9 mouse cellular contexts compared by ENCODE assay signal in genomic region chr1:136948127-136948422, GRCm38 (mm10). TPM values are rescaled to one million over a fixed set of nuclear protein-coding genes. Genes with fewer than 3 reads are reported as not detected.
DNase-seq lines count a peak whose midpoint lies in the region; ATAC-seq and TF ChIP-seq lines count a peak whose summit lies in the region.
"Had no signal": no experiment of that assay in that cellular context is flagged by ENCODE, and none has a peak within 500 bp of the region (broad histone marks: within the 10 kb centered on the region; RNA-seq: fewer than 3 reads in every experiment).

No protein-coding gene starts in this region.

- TF ChIP-seq POLR2A in heart, adult 2 months (IDR thresholded peaks at IDR 0.05; ENCODE audit: insufficient read depth, low read depth, low read length) = no peak

- intact Hi-C loops in heart, adult 2 months (cut with DNase I) = loop anchor here (5.0 kb wide), 2 partner anchors 166 to 326 kb away; partner anchors contain the start of gene Zfp281

- H3K4me1 ChIP-seq in heart, adult 2 months (ENCODE audit: control insufficient read depth, insufficient read depth, low read length) = peaks cover 1% of the 10 kb centered on the region
- peaks cover 7 to 10% of the 10 kb centered on the region in 2 experiments for H3K4me1 ChIP-seq in ES-E14 (ENCODE audit: control insufficient read depth in 2 of 2, insufficient read depth in 2 of 2, low read length in 2 of 2, poor library complexity in 1 of 2)
- H3K4me1 ChIP-seq in hindbrain, embryonic 11.5 days (replicated peaks; ENCODE audit: control insufficient read depth, insufficient read depth, low read length) = peaks cover 11% of the 10 kb centered on the region
- H3K4me1 ChIP-seq in liver, postnatal 0 days (ENCODE audit: insufficient read depth) = peaks cover 7% of the 10 kb centered on the region

- H3K27me3 ChIP-seq in heart, adult 2 months (ENCODE audit: control insufficient read depth, insufficient read depth, low read length) = peaks cover 8% of the 10 kb centered on the region; the same call in 1 of the 2 replicates
- peaks cover 80% of the 10 kb centered on the region for H3K27me3 ChIP-seq in hindbrain, embryonic 11.5 days (ENCODE audit: control insufficient read depth, insufficient read depth, low read length)
- H3K27me3 ChIP-seq in liver, postnatal 0 days (ENCODE audit: insufficient read depth, low read length) = peaks cover 69% of the 10 kb centered on the region

- TF ChIP-seq EP300 in heart, adult 2 months (IDR thresholded peaks at IDR 0.05; ENCODE audit: insufficient read depth, low read depth, low read length) = no peak
- no peak for TF ChIP-seq EP300 in liver, postnatal 0 days (IDR thresholded peaks at IDR 0.05; ENCODE audit: low read depth)

- no peak overlapping the region; the same call in 1 of the 2 replicates for H3K27ac ChIP-seq in heart, adult 2 months
- no peak overlapping the region for H3K27ac ChIP-seq in ES-E14 (ENCODE audit: insufficient read depth, low read depth, low read length, poor library complexity, severe bottlenecking)
- no peak overlapping the region for H3K27ac ChIP-seq in hindbrain, embryonic 11.5 days (ENCODE audit: low read depth, low read length)
- peak overlapping the region; percentile 91 for H3K27ac ChIP-seq in liver, postnatal 0 days (ENCODE audit: low read depth)

- H3K79me2 ChIP-seq in heart, adult 2 months (replicated peaks; ENCODE audit: control insufficient read depth, insufficient read depth, low read length) = no peaks in the 10 kb centered on the region

- peak overlapping the region; percentile 52 for H3K4me3 ChIP-seq in heart, adult 2 months
- peak overlapping the region; percentile 67 to 71 for H3K4me3 ChIP-seq in ES-E14 (ENCODE audit: insufficient read depth in 1 of 2, low read depth in 1 of 2, low read length in 2 of 2, poor library complexity in 1 of 2, severe bottlenecking in 1 of 2)
- H3K4me3 ChIP-seq in hindbrain, embryonic 11.5 days (ENCODE audit: low read depth, low read length) = peak overlapping the region; percentile 43
- peak overlapping the region; percentile 63 for H3K4me3 ChIP-seq in liver, postnatal 0 days (ENCODE audit: low read depth, low read length)

- in situ Hi-C loops in ES-E14 (cut with MboI; ENCODE audit: low sequenced_read_pairs in 2 of 2, unreplicated experiment in 2 of 2) = no loop called here

- TF ChIP-seq CTCF in heart, adult 2 months (IDR thresholded peaks at IDR 0.05) = no peak
- TF ChIP-seq CTCF in liver, postnatal 0 days (IDR thresholded peaks at IDR 0.05; ENCODE audit: low read depth) = no peak

- H3K36me3 ChIP-seq in heart, adult 2 months (ENCODE audit: control insufficient read depth, insufficient read depth, low read length) = no peaks in the 10 kb centered on the region
- H3K36me3 ChIP-seq in ES-E14 (ENCODE audit: control insufficient read depth, insufficient read depth, low read length, poor library complexity, severe bottlenecking) = peaks cover 20% of the 10 kb centered on the region
- H3K36me3 ChIP-seq in hindbrain, embryonic 11.5 days (ENCODE audit: control insufficient read depth, insufficient read depth, low read length) = no peaks in the 10 kb centered on the region
- 0 out of 2 replicates have a peak, but pooled peaks cover 3% of the 10 kb centered on the region for H3K36me3 ChIP-seq in liver, postnatal 0 days (replicated peaks; ENCODE audit: insufficient read depth, low read length)

- WGBS in heart, adult 2 months = 3% methylated on average over 7 of the region's 7 CpGs
- WGBS in hindbrain, embryonic 11.5 days = 1% methylated on average over 7 of the region's 7 CpGs
- WGBS in liver, postnatal 0 days (ENCODE audit: insufficient replicate concordance) = 4% methylated on average over 7 of the region's 7 CpGs

- peak overlapping the region; percentile 45 for H3K9ac ChIP-seq in heart, adult 2 months (ENCODE audit: low read depth, low read length)
- H3K9ac ChIP-seq in ES-E14 (ENCODE audit: insufficient read depth, low read depth, low read length, poor library complexity, severe bottlenecking) = peak overlapping the region; percentile 68; the same call in 1 of the 2 replicates
- no peak overlapping the region for H3K9ac ChIP-seq in hindbrain, embryonic 11.5 days (ENCODE audit: low read depth, low read length)
- H3K9ac ChIP-seq in liver, postnatal 0 days (replicated peaks) = peak overlapping the region; percentile 74

- peak overlapping the region; percentile 91 for H3K4me2 ChIP-seq in hindbrain, embryonic 11.5 days (replicated peaks; ENCODE audit: low read depth, low read length)
- H3K4me2 ChIP-seq in liver, postnatal 0 days (ENCODE audit: low read depth, low read length) = peak overlapping the region; percentile 65

- no peaks in the 10 kb centered on the region for H3K9me3 ChIP-seq in ES-E14 (ENCODE audit: control insufficient read depth, insufficient read depth, low read depth, low read length)
- H3K9me3 ChIP-seq in hindbrain, embryonic 11.5 days (ENCODE audit: control insufficient read depth, low read length) = no peaks in the 10 kb centered on the region
- no peaks in the 10 kb centered on the region for H3K9me3 ChIP-seq in liver, postnatal 0 days (ENCODE audit: low read length)

- no peak for DNase-seq in heart, adult 2 months
- no peak for DNase-seq in heart, adult 8-10 months (ENCODE audit: low spot score)
- no peak for DNase-seq in ES-E14 (ENCODE audit: low read depth, low spot score)
- DNase-seq in hindbrain, embryonic 11.5 days (ENCODE audit: low spot score) = peak; percentile 61
- no peak for DNase-seq in liver, postnatal 0 days
- DNase-seq in spleen, postnatal 4 days (ENCODE audit: low spot score in 2 of 2) = no peak
- DNase-seq in urinary bladder, postnatal 36 days (ENCODE audit: low spot score in 2 of 2) = no peak

- no peak for ATAC-seq in hindbrain, embryonic 11.5 days (ENCODE audit: low FRiP score)
- ATAC-seq in liver, postnatal 0 days = no peak
- ATAC-seq in activated CD4-positive, CD25-positive, alpha-beta regulatory T cell, adult 4 months = no peak

TF ChIP-seq in ES-E14, 5 proteins besides CTCF, POLR2A, EP300 and RAD21:
- TF ChIP-seq MAFK (IDR thresholded peaks at IDR 0.05; ENCODE audit: insufficient read depth, low read depth, low read length) (no peak), ZC3H11A (IDR thresholded peaks at IDR 0.05; ENCODE audit: borderline replicate concordance, low read depth, low read length) (no peak), HCFC1 (IDR thresholded peaks at IDR 0.05; ENCODE audit: borderline replicate concordance, insufficient read depth, low read length) (no peak), CHD2 (IDR thresholded peaks at IDR 0.05; ENCODE audit: low read depth, low read length) (no peak)

RNA-seq across cellular contexts. Expression of gene Nr5a2, which starts 12.2 kb away (rescaled TPM):
- total RNA-seq in heart, adult 2 months (2021) = under 1 TPM; 0.18 to 0.60 TPM
- polyA plus RNA-seq in heart, adult 2 months (2012; rRNA removed) = 0.47 and 0.80 TPM in 2 replicates
- 1 to 10 TPM in 1 of 4 experiments, under 1 TPM in 3; 0.41 to 1.1 (median 0.43) TPM for total RNA-seq in heart, adult 8-10 months (2022)
- 24.6 and 35.4 TPM in 2 replicates for total RNA-seq in ES-E14 (2012; rRNA removed)
- polyA plus RNA-seq in hindbrain, embryonic 11.5 days (2014; fragmentation: Nextera tagmentation; extraction: Ambion mirVana) = 0.26 and 0.68 TPM in 2 replicates
- polyA plus RNA-seq in liver, postnatal 0 days (2015; fragmentation: Nextera tagmentation; extraction: Ambion mirVana) = 3.1 and 3.2 TPM in 2 replicates
- under 1 TPM in 1 of 2 experiments, not detected in 1; 0.42 TPM for polyA plus RNA-seq in activated CD4-positive, CD25-positive, alpha-beta regulatory T cell, adult 4 months (2017; shearing (Covaris generic))
- total RNA-seq: megakaryocyte, adult 5-6 weeks had no signal
